Mouse (Mus musculus): ENCODE results near the gene Fbxo34. TPM values are rescaled to one million over a fixed set of nuclear protein-coding genes. Genes with fewer than 3 reads are reported as not detected.

Fbxo34 gene
- polyA plus RNA-seq, 1 experiment, result 21.1 TPM

DNA sequence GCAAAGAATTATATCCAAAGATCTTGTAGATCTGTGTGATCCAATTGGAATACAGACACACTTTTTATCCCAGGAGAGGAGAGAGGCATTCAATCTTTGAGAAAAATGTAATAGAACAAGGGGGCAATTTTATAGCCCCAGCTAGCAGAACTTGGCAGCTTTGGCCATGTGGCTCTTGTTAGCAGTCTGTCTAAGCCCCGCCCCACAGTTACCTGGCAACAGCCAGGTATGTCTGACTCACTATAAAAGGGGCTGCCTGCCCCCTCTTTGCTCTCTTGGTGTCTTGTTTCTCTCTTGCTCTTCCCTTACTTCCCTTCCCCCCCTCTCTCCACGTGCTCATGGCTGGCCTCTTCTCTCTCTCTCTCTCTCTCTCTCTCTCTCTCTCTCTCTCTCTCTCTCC is 28.6 kb upstream of the Fbxo34 start:
- H3K4me1 ChIP-seq (ENCODE audit: control insufficient read depth, insufficient read depth, low read length), result no peaks in the 10 kb centered on the region; the same call in 1 of the 2 replicates
- no peak overlapping the region for H3K4me3 ChIP-seq (replicated peaks; ENCODE audit: control insufficient read depth, low read depth, low read length)
- no peak overlapping the region for H3K27ac ChIP-seq (ENCODE audit: control insufficient read depth, insufficient read depth, low read depth, low read length, poor library complexity)
- TF ChIP-seq POLR2A (IDR thresholded peaks at IDR 0.05; ENCODE audit: borderline replicate concordance, control insufficient read depth, low read depth, low read length) (no peak), CTCF (IDR thresholded peaks at IDR 0.05; ENCODE audit: control insufficient read depth, insufficient read depth, low read length) (no peak)
- WGBS, result 49% methylated on average over 2 of the region's 2 CpGs

DNA sequence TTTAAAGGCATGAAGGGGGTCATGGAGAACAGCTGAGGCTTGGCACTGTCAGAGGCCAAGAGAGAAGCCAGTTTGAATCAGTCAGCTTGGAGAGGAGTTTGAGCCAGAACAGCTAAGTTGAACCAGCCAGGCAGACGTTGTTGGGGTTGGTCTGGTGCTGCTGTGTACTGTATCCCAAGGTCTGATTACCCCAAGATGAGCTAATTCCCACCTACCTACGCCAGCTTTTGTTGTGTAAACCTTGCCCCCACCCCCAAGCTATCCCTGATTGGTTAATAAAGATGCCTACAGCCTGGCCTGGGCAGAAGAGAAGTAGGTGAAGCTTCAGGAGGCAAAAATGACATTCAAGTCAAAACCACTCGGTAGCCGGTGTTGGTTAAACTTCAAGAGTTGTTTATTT is 27.8 kb upstream of the Fbxo34 start:
- no peaks in the 10 kb centered on the region; the same call in 1 of the 2 replicates for H3K4me1 ChIP-seq (ENCODE audit: control insufficient read depth, insufficient read depth, low read length)
- no peak for TF ChIP-seq POLR2A (IDR thresholded peaks at IDR 0.05; ENCODE audit: borderline replicate concordance, control insufficient read depth, low read depth, low read length)
- no peak overlapping the region for H3K27ac ChIP-seq (ENCODE audit: control insufficient read depth, insufficient read depth, low read depth, low read length, poor library complexity)
- 72% methylated on average over 4 of the region's 4 CpGs for WGBS
- H3K4me3 ChIP-seq (replicated peaks; ENCODE audit: control insufficient read depth, low read depth, low read length), result no peak overlapping the region

DNA sequence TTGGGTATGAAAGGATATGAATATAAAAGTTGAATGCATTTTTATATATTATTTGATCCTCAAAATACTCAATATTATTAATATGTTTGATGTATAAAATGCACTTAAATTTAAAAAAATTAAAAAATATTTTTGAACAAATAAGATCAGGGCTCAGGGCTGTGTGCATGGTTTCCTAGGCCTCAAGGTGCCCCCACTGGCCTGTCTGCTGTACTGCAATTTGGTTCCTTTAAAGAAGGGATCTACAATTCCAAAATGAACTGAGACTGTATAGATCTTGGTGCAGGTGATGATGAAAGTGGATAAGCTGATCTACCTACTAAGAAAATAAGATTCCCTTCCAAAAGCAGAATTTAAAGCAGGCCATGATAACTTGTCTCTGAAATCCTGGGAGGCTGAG is 17.2 kb upstream of the Fbxo34 start:
- H3K27ac ChIP-seq (ENCODE audit: control insufficient read depth, insufficient read depth, low read depth, low read length, poor library complexity), result no peak overlapping the region
- TF ChIP-seq POLR2A (IDR thresholded peaks at IDR 0.05; ENCODE audit: borderline replicate concordance, control insufficient read depth, low read depth, low read length) (no peak), CTCF (IDR thresholded peaks at IDR 0.05; ENCODE audit: control insufficient read depth, insufficient read depth, low read length) (no peak)

DNA sequence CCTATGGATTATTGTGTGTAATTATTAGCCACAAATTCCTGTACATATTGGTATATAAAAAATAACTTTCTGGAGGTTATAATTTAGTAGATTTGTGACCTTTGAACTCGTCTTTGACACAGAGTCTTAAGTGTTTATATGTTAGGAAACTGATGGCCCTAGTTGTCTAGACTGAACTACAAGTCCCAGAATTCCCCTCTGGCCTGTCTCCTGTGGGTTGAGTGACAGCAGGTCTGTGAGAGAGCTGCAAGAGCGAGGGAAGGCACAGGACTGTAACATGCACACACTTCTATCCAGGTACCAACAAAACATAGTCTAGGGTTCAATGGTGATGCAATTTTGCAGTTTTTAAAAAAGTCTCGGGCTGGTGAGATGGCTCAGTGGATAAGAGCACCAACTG is 11.3 kb upstream of the Fbxo34 start:
- 70% methylated on average over 3 of the region's 3 CpGs for WGBS
- H3K27ac ChIP-seq (ENCODE audit: control insufficient read depth, insufficient read depth, low read depth, low read length, poor library complexity), result no peak overlapping the region
- no peak overlapping the region for H3K4me3 ChIP-seq (replicated peaks; ENCODE audit: control insufficient read depth, low read depth, low read length)
- no peaks in the 10 kb centered on the region; the same call in 1 of the 2 replicates for H3K4me1 ChIP-seq (ENCODE audit: control insufficient read depth, insufficient read depth, low read length)
- no peak for TF ChIP-seq POLR2A (IDR thresholded peaks at IDR 0.05; ENCODE audit: borderline replicate concordance, control insufficient read depth, low read depth, low read length)
- no peak for TF ChIP-seq CTCF (IDR thresholded peaks at IDR 0.05; ENCODE audit: control insufficient read depth, insufficient read depth, low read length)

More for the DNA sequence above, 17.2 kb upstream of the Fbxo34 start:
- Histone ChIP-seq H3K4me3 (replicated peaks; ENCODE audit: control insufficient read depth, low read depth, low read length) (no peak overlapping the region), H3K4me1 (ENCODE audit: control insufficient read depth, insufficient read depth, low read length) (no peaks in the 10 kb centered on the region)

DNA sequence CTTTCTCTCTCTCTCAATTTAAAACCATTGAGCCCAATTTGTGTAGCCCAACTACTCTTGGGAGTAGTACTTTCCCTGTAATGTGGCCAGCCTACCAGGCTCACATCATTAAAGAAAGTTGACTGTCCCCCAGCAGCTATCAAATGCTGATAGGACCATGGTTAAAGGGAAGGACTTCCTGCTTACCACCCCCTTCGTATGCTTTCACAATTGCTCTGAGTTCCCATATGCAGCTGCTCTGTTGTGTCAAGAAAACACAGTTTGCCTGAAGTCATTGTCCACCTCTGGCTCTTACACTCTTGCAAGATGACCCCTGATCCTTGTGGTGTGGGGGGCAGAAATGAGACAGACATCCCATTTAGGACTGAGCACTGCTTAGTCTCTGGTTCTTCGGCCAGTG is 5.3 kb upstream of the Fbxo34 start:
- Histone ChIP-seq H3K27ac (ENCODE audit: control insufficient read depth, insufficient read depth, low read depth, low read length, poor library complexity) (no peak overlapping the region), H3K4me3 (replicated peaks; ENCODE audit: control insufficient read depth, low read depth, low read length) (no peak overlapping the region), H3K4me1 (ENCODE audit: control insufficient read depth, insufficient read depth, low read length) (no peaks in the 10 kb centered on the region; the same call in 1 of the 2 replicates)
- 31% methylated on average over 2 of the region's 2 CpGs for WGBS
- TF ChIP-seq POLR2A (IDR thresholded peaks at IDR 0.05; ENCODE audit: borderline replicate concordance, control insufficient read depth, low read depth, low read length) (no peak), CTCF (IDR thresholded peaks at IDR 0.05; ENCODE audit: control insufficient read depth, insufficient read depth, low read length) (no peak)

DNA sequence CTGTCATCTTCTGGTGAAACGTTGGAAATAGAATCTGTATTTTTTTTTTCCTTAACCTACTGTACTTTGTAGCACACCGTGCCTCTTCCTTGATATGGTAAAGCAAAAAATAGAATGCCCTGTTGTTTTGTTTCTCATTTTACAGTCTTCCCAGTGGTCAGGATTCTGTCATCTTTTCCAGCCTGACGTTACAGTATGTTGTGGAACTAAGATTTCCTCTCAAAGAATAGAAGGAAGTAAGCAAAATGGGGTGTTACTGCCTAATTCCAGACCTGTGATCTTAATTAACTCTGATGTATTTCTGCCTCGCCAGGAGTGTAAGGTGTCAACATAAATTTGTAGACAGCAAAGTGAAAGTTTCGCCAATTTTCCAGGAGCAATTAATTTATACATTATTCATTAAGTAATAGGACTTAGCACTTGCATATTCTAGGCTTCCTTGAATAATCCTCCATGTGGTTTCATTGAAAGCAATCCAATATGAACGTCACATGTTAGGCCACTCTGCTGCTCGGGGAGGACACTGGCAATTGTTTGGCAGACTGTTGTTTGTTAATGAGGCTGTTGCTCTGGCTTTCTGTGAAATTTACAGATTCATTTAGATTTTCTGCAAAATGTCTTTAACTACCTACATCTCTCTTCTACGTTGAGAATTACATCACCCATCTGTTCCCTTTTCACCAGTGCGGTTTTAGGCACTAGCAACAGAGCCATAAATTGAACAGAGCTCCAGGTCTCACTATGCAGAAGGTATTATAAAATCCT is 4.7 kb upstream of the Fbxo34 start:
- TF ChIP-seq POLR2A (IDR thresholded peaks at IDR 0.05; ENCODE audit: borderline replicate concordance, control insufficient read depth, low read depth, low read length) (no peak), CTCF (IDR thresholded peaks at IDR 0.05; ENCODE audit: control insufficient read depth, insufficient read depth, low read length) (no peak)
- Histone ChIP-seq H3K4me1 (ENCODE audit: control insufficient read depth, insufficient read depth, low read length) (no peaks in the 10 kb centered on the region; the same call in 1 of the 2 replicates), H3K27ac (ENCODE audit: control insufficient read depth, insufficient read depth, low read depth, low read length, poor library complexity) (no peak overlapping the region), H3K4me3 (replicated peaks; ENCODE audit: control insufficient read depth, low read depth, low read length) (no peak overlapping the region)
- 43% methylated on average over 9 of the region's 9 CpGs for WGBS

DNA sequence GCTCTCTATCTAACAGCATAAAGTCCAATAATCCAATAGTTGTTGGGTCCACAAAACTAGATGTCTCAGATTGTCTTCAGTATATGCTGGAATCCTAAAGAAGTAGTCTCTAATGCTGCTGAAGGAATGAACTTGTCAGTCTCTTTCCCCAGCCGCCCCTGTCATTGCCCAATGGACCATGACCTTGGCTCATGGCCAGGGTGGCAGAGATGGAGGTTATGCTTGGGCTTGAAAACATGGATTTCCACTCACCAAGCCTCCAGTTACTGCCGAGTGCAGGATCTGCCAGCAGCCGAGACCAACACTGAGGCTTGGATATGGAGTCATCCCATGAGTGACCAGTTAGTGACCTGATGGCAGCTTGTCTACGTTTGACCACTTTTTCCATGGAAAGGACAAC is 9.3 kb downstream of the Fbxo34 start:
- Histone ChIP-seq H3K4me3 (replicated peaks; ENCODE audit: control insufficient read depth, low read depth, low read length) (no peak overlapping the region), H3K27ac (ENCODE audit: control insufficient read depth, insufficient read depth, low read depth, low read length, poor library complexity) (no peak overlapping the region), H3K4me1 (ENCODE audit: control insufficient read depth, insufficient read depth, low read length) (no peaks in the 10 kb centered on the region)
- no peak for TF ChIP-seq POLR2A (IDR thresholded peaks at IDR 0.05; ENCODE audit: borderline replicate concordance, control insufficient read depth, low read depth, low read length)
- no peak for TF ChIP-seq CTCF (IDR thresholded peaks at IDR 0.05; ENCODE audit: control insufficient read depth, insufficient read depth, low read length)
- 72% methylated on average over 4 of the region's 4 CpGs for WGBS

DNA sequence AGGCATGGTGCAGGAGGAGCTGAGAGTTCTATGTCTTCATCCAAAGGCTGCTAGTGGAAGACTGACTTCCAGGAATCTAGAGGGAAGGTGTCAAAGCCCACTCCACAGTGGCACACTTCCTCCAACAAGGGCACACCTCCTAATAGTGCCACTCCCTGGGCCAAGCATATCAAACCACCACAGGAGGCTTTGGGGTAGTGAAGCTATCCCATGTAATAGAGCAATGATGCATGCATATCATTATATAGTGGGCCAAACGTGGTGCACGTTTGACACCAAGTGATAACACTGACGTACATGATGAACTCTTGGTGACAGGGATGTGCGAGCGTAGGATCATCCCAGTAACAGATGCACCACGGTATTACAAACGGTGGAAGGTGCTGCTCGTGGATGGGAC is 11.8 kb downstream of the Fbxo34 start:
- H3K4me3 ChIP-seq (replicated peaks; ENCODE audit: control insufficient read depth, low read depth, low read length), result no peak overlapping the region
- 72% methylated on average over 8 of the region's 8 CpGs for WGBS
- no peak overlapping the region for H3K27ac ChIP-seq (ENCODE audit: control insufficient read depth, insufficient read depth, low read depth, low read length, poor library complexity)
- TF ChIP-seq CTCF (IDR thresholded peaks at IDR 0.05; ENCODE audit: control insufficient read depth, insufficient read depth, low read length) (no peak), POLR2A (IDR thresholded peaks at IDR 0.05; ENCODE audit: borderline replicate concordance, control insufficient read depth, low read depth, low read length) (no peak)
- no peaks in the 10 kb centered on the region for H3K4me1 ChIP-seq (ENCODE audit: control insufficient read depth, insufficient read depth, low read length)

DNA sequence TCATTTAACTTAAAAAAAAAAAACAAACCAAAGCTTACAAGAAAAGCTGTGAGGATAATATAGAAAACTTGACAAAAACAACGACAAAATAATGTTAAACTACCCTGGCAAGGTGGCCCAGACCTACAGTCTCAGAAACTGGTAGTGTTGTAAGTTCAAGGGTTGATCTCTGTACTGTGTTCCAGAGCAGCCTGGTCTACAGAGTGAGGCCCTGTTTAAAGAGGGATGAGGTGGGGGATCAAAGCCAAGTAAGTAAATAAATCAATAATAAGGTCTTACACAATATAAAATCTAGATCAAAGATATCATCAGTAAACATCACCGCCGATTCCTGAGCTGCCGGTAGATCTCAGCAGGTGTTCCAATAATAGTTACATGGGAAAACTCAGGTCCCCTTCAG is 12.2 kb downstream of the Fbxo34 start:
- Histone ChIP-seq H3K4me1 (ENCODE audit: control insufficient read depth, insufficient read depth, low read length) (no peaks in the 10 kb centered on the region), H3K27ac (ENCODE audit: control insufficient read depth, insufficient read depth, low read depth, low read length, poor library complexity) (no peak overlapping the region), H3K4me3 (replicated peaks; ENCODE audit: control insufficient read depth, low read depth, low read length) (no peak overlapping the region)
- TF ChIP-seq POLR2A (IDR thresholded peaks at IDR 0.05; ENCODE audit: borderline replicate concordance, control insufficient read depth, low read depth, low read length) (no peak), CTCF (IDR thresholded peaks at IDR 0.05; ENCODE audit: control insufficient read depth, insufficient read depth, low read length) (no peak)
- 86% methylated on average over 4 of the region's 4 CpGs for WGBS
